Mouse (Mus musculus) hindbrain, postnatal 0 days (tissue): Measurements from ENCODE around the gene Olfr352. TPM values are rescaled to one million over a fixed set of nuclear protein-coding genes. Genes with fewer than 3 reads are reported as not detected.

ENCODE experiments used
- ATAC-seq: fragments of 200-750 bp; cut with Nextera tagmentation; 2 replicates; pipeline ENCODE4 v1.8.0; 2017; ENCODE audit warnings: mild to moderate bottlenecking, moderate TSS enrichment, moderate library complexity
- DNase-seq: peaks from one replicate; pipeline ENCODE4 v3.0.0-alpha.2; 2015; ENCODE audit warnings: low spot score
- H3K27ac ChIP-seq: fragments of 300-500 bp; sonication (generic); 2 replicates; pipeline ENCODE4 v1.5.1; 2014; ENCODE audit warnings: mild to moderate bottlenecking
- H3K27me3 ChIP-seq: fragments of 300-500 bp; sonication (generic); 2 replicates; pipeline ENCODE4 v1.6.1; 2014; ENCODE audit warnings: low read length, mixed read lengths; ENCODE audit not compliant: insufficient read depth
- H3K36me3 ChIP-seq: fragments of 300-500 bp; sonication (generic); 2 replicates; pipeline ENCODE4 v1.6.1; 2014; ENCODE audit warnings: low read length, mixed read lengths; ENCODE audit not compliant: insufficient read depth
- H3K4me1 ChIP-seq: fragments of 300-500 bp; sonication (generic); 2 replicates; pipeline ENCODE4 v1.6.1; 2014; ENCODE audit warnings: antibody characterized with exemption, low read length, mixed read lengths; ENCODE audit not compliant: insufficient read depth
- H3K4me2 ChIP-seq: fragments of 300-500 bp; sonication (generic); 2 replicates; pipeline ENCODE4 v1.6.1; 2014; ENCODE audit warnings: low read depth, mild to moderate bottlenecking, low read length, moderate library complexity, mixed read lengths
- H3K4me3 ChIP-seq: fragments of 300-500 bp; sonication (generic); 2 replicates; pipeline ENCODE4 v1.5.1; 2014; ENCODE audit warnings: low read length
- H3K9ac ChIP-seq: fragments of 300-500 bp; sonication (generic); replicated peaks from 2 replicates; pipeline ENCODE4 v1.6.1; 2014; ENCODE audit warnings: mild to moderate bottlenecking, low read length, moderate library complexity, mixed read lengths
- H3K9me3 ChIP-seq: fragments of 300-500 bp; sonication (generic); 2 replicates; pipeline ENCODE4 v1.6.1; 2016; ENCODE audit warnings: low read length, mixed read lengths
- CTCF ChIP-seq: IDR thresholded peaks from 2 replicates; pipeline ENCODE4 v1.5.1; 2016; ENCODE audit warnings: antibody characterized with exemption, control low read depth, low read depth
- WGBS: fragments of 180-500 bp; shearing (Covaris S2); extraction: QIAGEN DNeasy Blood & Tissue Kit; methylation state at CpG from one replicate; pipeline ENCODE4 v1.1.7; 2014; 5-methylcytosine and 5-hydroxymethylcytosine counted together
- polyA plus RNA-seq: library from polyadenylated mRNA; unstranded; fragments of >200 nt; fragmentation: Nextera tagmentation; extraction: Ambion mirVana; gene quantifications from 2 replicates; pipeline ENCODE4 v1.2.1, GENCODE M21; 2015
- total RNA-seq: library from RNA; depleted of rRNA; stranded (reverse); fragments of >200 nt; gene quantifications from 2 replicates; pipeline ENCODE4 v1.2.3, GENCODE M21; 2014; rRNA removed

Olfr352 gene
- total RNA-seq: not detected in 2 replicates
- not detected in 2 replicates for polyA plus RNA-seq

GRCm38 (mm10) chr2:36868160-36868559 is at the start of gene Olfr352:
Gene Olfr352 (plus strand): TSS chr2:36868460.
- H3K9me3 ChIP-seq: peaks cover 8% of the 10 kb centered on the region
- TF ChIP-seq CTCF: no peak
- H3K4me1 ChIP-seq: no peaks in the 10 kb centered on the region
- WGBS: 87% methylated on average over 1 of the region's 1 CpGs
- no peaks in the 10 kb centered on the region for H3K36me3 ChIP-seq
- H3K27ac ChIP-seq: no peak within 1 kb of the TSS
- no peak within 1 kb of the TSS for H3K9ac ChIP-seq
- H3K4me3 ChIP-seq: no peak within 1 kb of the TSS
- no peaks in the 10 kb centered on the region for H3K27me3 ChIP-seq
- no peak for ATAC-seq
- peak; percentile 2 for DNase-seq
- H3K4me2 ChIP-seq: no peak within 1 kb of the TSS

GRCm38 (mm10) chr2:36846010-36846409 is 22.2 kb upstream of the Olfr352 start, which contains the start of gene Olfr350:
Gene Olfr350 (plus strand): TSS chr2:36846310.
- 82% methylated on average over 1 of the region's 1 CpGs for WGBS
- H3K36me3 ChIP-seq: no peaks in the 10 kb centered on the region
- peaks cover 15% of the 10 kb centered on the region for H3K9me3 ChIP-seq
- no peak within 1 kb of the TSS for H3K4me2 ChIP-seq
- H3K27me3 ChIP-seq: no peaks in the 10 kb centered on the region
- no peaks in the 10 kb centered on the region for H3K4me1 ChIP-seq
- no peak for ATAC-seq
- no peak within 1 kb of the TSS for H3K4me3 ChIP-seq
- TF ChIP-seq CTCF: no peak
- H3K9ac ChIP-seq: no peak within 1 kb of the TSS
- DNase-seq: no peak
- H3K27ac ChIP-seq: no peak within 1 kb of the TSS

- H3K36me3 ChIP-seq: no peaks in the 10 kb centered on the region
- DNase-seq (no peak), ATAC-seq (no peak)
- no peaks in the 10 kb centered on the region for H3K27me3 ChIP-seq
- no peak for TF ChIP-seq CTCF
- H3K4me2 ChIP-seq: no peak within 1 kb of the TSS
- no peak within 1 kb of the TSS for H3K4me3 ChIP-seq
- H3K9me3 ChIP-seq: peaks cover 11% of the 10 kb centered on the region
- no peaks in the 10 kb centered on the region for H3K4me1 ChIP-seq
- H3K9ac ChIP-seq: no peak within 1 kb of the TSS
- H3K27ac ChIP-seq: no peak within 1 kb of the TSS
- 86% methylated on average over 1 of the region's 1 CpGs for WGBS
Measured at GRCm38 (mm10) chr2:36862560-36862959, 5.7 kb upstream of the Olfr352 start, which contains the start of gene Olfr351. Gene Olfr351 (minus strand): TSS chr2:36862660.

- Histone ChIP-seq H3K27ac (no peak within 1 kb of the TSS), H3K9ac (no peak within 1 kb of the TSS), H3K4me2 (no peak within 1 kb of the TSS), H3K36me3 (no peaks in the 10 kb centered on the region), H3K9me3 (no peaks in the 10 kb centered on the region), H3K4me1 (no peaks in the 10 kb centered on the region), H3K4me3 (no peak within 1 kb of the TSS), H3K27me3 (no peaks in the 10 kb centered on the region)
- ATAC-seq: no peak
- no peak for DNase-seq
- no peak for TF ChIP-seq CTCF
Measured at GRCm38 (mm10) chr2:36892836-36893235, 24.6 kb downstream of the Olfr352 start, which contains the start of gene Olfr353. Gene Olfr353 (minus strand): TSS chr2:36892936.

- Histone ChIP-seq H3K4me1 (no peaks in the 10 kb centered on the region), H3K36me3 (no peaks in the 10 kb centered on the region), H3K27me3 (no peaks in the 10 kb centered on the region), H3K9me3 (no peaks in the 10 kb centered on the region), H3K9ac (no peak overlapping the region), H3K4me3 (no peak overlapping the region), H3K27ac (no peak overlapping the region), H3K4me2 (no peak overlapping the region)
- no peak for TF ChIP-seq CTCF
- ATAC-seq (no peak), DNase-seq (no peak)
Measured at GRCm38 (mm10) chr2:36897114-36897513, 28.9 kb downstream of the Olfr352 start.

GRCm38 (mm10) chr2:36905380-36905779 is 37.1 kb downstream of the Olfr352 start, which contains the start of gene Olfr354:
Gene Olfr354 (plus strand): TSS chr2:36905680.
- Histone ChIP-seq H3K27me3 (no peaks in the 10 kb centered on the region), H3K9ac (no peak within 1 kb of the TSS), H3K4me3 (no peak within 1 kb of the TSS), H3K4me1 (no peaks in the 10 kb centered on the region), H3K4me2 (no peak within 1 kb of the TSS), H3K36me3 (no peaks in the 10 kb centered on the region), H3K27ac (no peak within 1 kb of the TSS), H3K9me3 (peaks cover 8% of the 10 kb centered on the region; the same call in 1 of the 2 replicates)
- TF ChIP-seq CTCF: no peak
- ATAC-seq (no peak), DNase-seq (no peak)

Other genes starting within 250 kb of the Olfr352 start
- gene Olfr345, start 228.4 kb upstream of the Olfr352 start, total RNA-seq: not detected in 2 replicates
- gene Olfr345, start 228.4 kb upstream of the Olfr352 start, polyA plus RNA-seq: not detected in 2 replicates
- not detected in 2 replicates for gene Olfr346, start 182.7 kb upstream of the Olfr352 start, total RNA-seq
- gene Olfr346, start 182.7 kb upstream of the Olfr352 start, polyA plus RNA-seq: not detected in 2 replicates
- not detected in 2 replicates for gene Olfr347, start 136.6 kb upstream of the Olfr352 start, total RNA-seq
- not detected in 2 replicates for gene Olfr347, start 136.6 kb upstream of the Olfr352 start, polyA plus RNA-seq
- not detected in 2 replicates for gene Olfr348, start 84.2 kb upstream of the Olfr352 start, total RNA-seq
- not detected in 2 replicates for gene Olfr348, start 84.2 kb upstream of the Olfr352 start, polyA plus RNA-seq
- gene Olfr50, start 77.9 kb upstream of the Olfr352 start, total RNA-seq: not detected in 2 replicates
- gene Olfr50, start 77.9 kb upstream of the Olfr352 start, polyA plus RNA-seq: not detected in 2 replicates
- gene Olfr3, start 51.4 kb upstream of the Olfr352 start, total RNA-seq: not detected in 2 replicates
- gene Olfr3, start 51.4 kb upstream of the Olfr352 start, polyA plus RNA-seq: not detected in 2 replicates
- not detected in 2 replicates for gene Olfr350, start 22.1 kb upstream of the Olfr352 start, total RNA-seq
- gene Olfr350, start 22.1 kb upstream of the Olfr352 start, polyA plus RNA-seq: not detected in 2 replicates
- gene Olfr351, start 5.8 kb upstream of the Olfr352 start, total RNA-seq: not detected in 2 replicates
- gene Olfr351, start 5.8 kb upstream of the Olfr352 start, polyA plus RNA-seq: not detected in 2 replicates
- not detected in 2 replicates for gene Olfr353, start 24.5 kb downstream of the Olfr352 start, total RNA-seq
- not detected in 2 replicates for gene Olfr353, start 24.5 kb downstream of the Olfr352 start, polyA plus RNA-seq
- not detected in 2 replicates for gene Olfr354, start 37.2 kb downstream of the Olfr352 start, total RNA-seq
- gene Olfr354, start 37.2 kb downstream of the Olfr352 start, polyA plus RNA-seq: not detected in 2 replicates
- not detected in 2 replicates for gene Olfr355, start 60.4 kb downstream of the Olfr352 start, total RNA-seq
- not detected in 2 replicates for gene Olfr355, start 60.4 kb downstream of the Olfr352 start, polyA plus RNA-seq
- gene Olfr356, start 68.7 kb downstream of the Olfr352 start, total RNA-seq: not detected in 2 replicates
- gene Olfr356, start 68.7 kb downstream of the Olfr352 start, polyA plus RNA-seq: not detected in 2 replicates
- not detected in 2 replicates for gene Olfr357, start 125.4 kb downstream of the Olfr352 start, total RNA-seq
- gene Olfr357, start 125.4 kb downstream of the Olfr352 start, polyA plus RNA-seq: not detected in 2 replicates
- gene Olfr358, start 140.9 kb downstream of the Olfr352 start, total RNA-seq: not detected in 2 replicates
- gene Olfr358, start 140.9 kb downstream of the Olfr352 start, polyA plus RNA-seq: not detected in 2 replicates
- gene Olfr360, start 197.3 kb downstream of the Olfr352 start, total RNA-seq: not detected in 2 replicates
- gene Olfr360, start 197.3 kb downstream of the Olfr352 start, polyA plus RNA-seq: not detected in 2 replicates
- not detected in 2 replicates for gene Olfr361, start 220.8 kb downstream of the Olfr352 start, total RNA-seq
- gene Olfr361, start 220.8 kb downstream of the Olfr352 start, polyA plus RNA-seq: not detected in 2 replicates
- not detected in 2 replicates for gene Olfr362, start 249.4 kb downstream of the Olfr352 start, total RNA-seq
- not detected in 2 replicates for gene Olfr362, start 249.4 kb downstream of the Olfr352 start, polyA plus RNA-seq